Mouse (Mus musculus): ENCODE data around the gene Gm6509. TPM values are rescaled to one million over a fixed set of nuclear protein-coding genes. Genes with fewer than 3 reads are reported as not detected.
"Not testable (repeated sequence)": the region's sequence is repeated elsewhere in the genome, so short reads cannot be mapped to it uniquely, and the experiment has no call there.

Gm6509 gene
- polyA plus RNA-seq (2015; fragmentation: Nextera tagmentation; extraction: Ambion mirVana): not detected in 2 replicates

DNA sequence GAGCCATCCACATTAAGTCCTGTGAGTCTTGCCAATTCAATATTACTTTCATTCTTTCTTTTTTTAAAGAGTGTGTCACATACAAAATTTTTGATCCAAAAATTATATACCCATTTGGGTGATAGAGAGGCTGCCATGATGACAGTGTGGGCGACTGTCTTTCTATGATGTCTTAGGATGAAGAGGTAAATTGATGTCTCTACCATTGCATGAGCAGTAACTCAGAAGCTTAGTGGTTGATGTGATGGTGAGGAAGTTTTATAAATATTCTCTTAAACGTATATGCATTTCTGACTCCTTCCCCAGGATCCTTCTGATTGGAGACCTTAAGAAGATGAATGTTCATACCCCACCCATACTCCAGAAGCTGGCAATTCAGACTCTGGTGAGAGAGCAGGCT, at the start of gene Gm6509:
TSS of gene Gm6509 (plus strand) at position 301 of the 400 bp plus-strand sequence.
- not testable (repeated sequence) for DNase-seq (ENCODE audit: low spot score)

DNA sequence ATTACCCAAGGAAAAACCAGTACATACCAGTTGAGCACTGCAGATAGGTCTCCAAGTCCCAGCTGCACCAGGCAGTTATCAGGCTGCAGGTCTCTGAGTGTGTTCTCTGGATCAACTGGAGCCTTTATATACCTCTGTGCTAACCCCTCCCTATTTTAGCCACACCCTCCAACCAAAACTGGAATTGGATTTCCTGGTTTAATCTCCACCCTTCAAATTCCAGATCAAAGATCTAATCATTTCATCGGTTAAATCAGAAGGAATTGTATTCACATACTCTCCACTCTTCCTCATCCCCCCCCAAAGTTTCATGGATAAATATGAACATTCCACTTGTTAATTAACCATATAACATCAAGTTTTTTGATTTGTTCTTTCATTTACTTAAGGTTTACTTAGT, 7.5 kb upstream of the Gm6509 start, which contains the start of gene Gm3147:
TSS of gene Gm3147 (minus strand) at position 101 of the 400 bp plus-strand sequence.
- DNase-seq (ENCODE audit: low spot score): not testable (repeated sequence)

DNA sequence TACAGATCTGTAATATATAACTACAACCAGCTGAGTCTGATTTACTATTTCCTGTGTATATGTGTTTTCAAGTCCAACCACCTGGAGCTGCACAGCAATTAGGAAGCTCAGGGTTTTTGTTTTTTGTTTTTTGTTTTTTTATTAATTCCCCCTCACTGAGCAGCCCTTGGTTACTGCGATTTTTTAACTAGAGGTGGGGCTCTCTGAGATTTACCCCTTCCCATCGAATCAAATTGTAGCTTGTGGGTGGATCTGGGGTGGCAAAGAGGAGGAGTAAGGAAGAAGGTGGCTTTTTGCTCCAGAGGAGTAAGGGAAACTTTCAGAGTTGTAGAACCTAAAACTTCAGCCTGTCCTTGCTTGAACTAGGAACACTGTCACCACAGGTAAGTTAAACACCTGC, 24.3 kb downstream of the Gm6509 start, which contains the start of gene Gm6205:
TSS of gene Gm6205 (plus strand) at position 301 of the 400 bp plus-strand sequence.
- not testable (repeated sequence) for DNase-seq (ENCODE audit: low spot score)

Other genes starting within 250 kb of the Gm6509 start
- not detected in 2 replicates for gene Gm7682, start 178.2 kb upstream of the Gm6509 start, polyA plus RNA-seq (2015; fragmentation: Nextera tagmentation; extraction: Ambion mirVana)
- not detected in 2 replicates for gene Gm3139, start 97.7 kb upstream of the Gm6509 start, polyA plus RNA-seq (2015; fragmentation: Nextera tagmentation; extraction: Ambion mirVana)
- gene Gm3147, start 7.6 kb upstream of the Gm6509 start, polyA plus RNA-seq (2015; fragmentation: Nextera tagmentation; extraction: Ambion mirVana): 0.14 TPM in 1 of 2 replicates, not detected in the other
- not detected in 2 replicates for gene Gm6205, start 24.4 kb downstream of the Gm6509 start, polyA plus RNA-seq (2015; fragmentation: Nextera tagmentation; extraction: Ambion mirVana)
- gene Gm3183, start 241.5 kb downstream of the Gm6509 start, polyA plus RNA-seq (2015; fragmentation: Nextera tagmentation; extraction: Ambion mirVana): not detected in 2 replicates

Data from thymus, postnatal 0 days (tissue).